Mouse (Mus musculus) kidney, postnatal 14 days (tissue): ENCODE measurements around the gene Ccnq.
"Not testable (repeated sequence)": the region's sequence is repeated elsewhere in the genome, so short reads cannot be mapped to it uniquely, and the experiment has no call there.

Source experiments
- DNase-seq: peaks from one replicate; pipeline ENCODE4 v3.0.0; 2022; ENCODE audit warnings: mixed read lengths

The Ccnq gene

GRCm38 (mm10) chr11:78761086-78761485, 9.6 kb upstream of the Ccnq start:
- DNase-seq: no peak

GRCm38 (mm10) chr11:78755299-78755698, 3.8 kb upstream of the Ccnq start:
- no peak for DNase-seq

GRCm38 (mm10) chr11:78754177-78754576, 2.6 kb upstream of the Ccnq start:
- not testable (repeated sequence) for DNase-seq

- DNase-seq: no peak
Observed at GRCm38 (mm10) chr11:78753183-78753582, 1.7 kb upstream of the Ccnq start.

GRCm38 (mm10) chr11:78751843-78752203, 294 bp upstream of the Ccnq start:
- DNase-seq: no peak

- no peak for DNase-seq
Observed at GRCm38 (mm10) chr11:78746264-78746663, 5.3 kb downstream of the Ccnq start.

GRCm38 (mm10) chr11:78745475-78745874, 6.1 kb downstream of the Ccnq start:
- peak; percentile 51 for DNase-seq

- no peak for DNase-seq
Observed at GRCm38 (mm10) chr11:78742461-78742860, 9.1 kb downstream of the Ccnq start.

- DNase-seq: no peak
Observed at GRCm38 (mm10) chr11:78741958-78742357, 9.6 kb downstream of the Ccnq start.

- DNase-seq: no peak
Observed at GRCm38 (mm10) chr11:78739361-78739760, 12.2 kb downstream of the Ccnq start.

- DNase-seq: no peak
Observed at GRCm38 (mm10) chr11:78736877-78737408, 14.6 kb downstream of the Ccnq start.

- no peak for DNase-seq
Observed at GRCm38 (mm10) chr11:78735168-78735567, 16.4 kb downstream of the Ccnq start.

GRCm38 (mm10) chr11:78732619-78733018, 18.9 kb downstream of the Ccnq start:
- no peak for DNase-seq

- no peak for DNase-seq
Observed at GRCm38 (mm10) chr11:78730902-78731301, 20.6 kb downstream of the Ccnq start.

- DNase-seq: no peak
Observed at GRCm38 (mm10) chr11:78728041-78728440, 23.5 kb downstream of the Ccnq start.

- no peak for DNase-seq
Observed at GRCm38 (mm10) chr11:78726366-78726765, 25.2 kb downstream of the Ccnq start.

- DNase-seq: no peak
Observed at GRCm38 (mm10) chr11:78724792-78725191, 26.7 kb downstream of the Ccnq start.

- DNase-seq: no peak
Observed at GRCm38 (mm10) chr11:78721419-78721818, 30.1 kb downstream of the Ccnq start.

- no peak for DNase-seq
Observed at GRCm38 (mm10) chr11:78717655-78718054, 33.9 kb downstream of the Ccnq start.

- peak; percentile 44 for DNase-seq
Observed at GRCm38 (mm10) chr11:78708642-78709041, 42.9 kb downstream of the Ccnq start.

- DNase-seq: peak; percentile 51
Observed at GRCm38 (mm10) chr11:78706026-78706425, 45.5 kb downstream of the Ccnq start.

GRCm38 (mm10) chr11:78703085-78703484, 48.4 kb downstream of the Ccnq start:
- no peak for DNase-seq

- DNase-seq: no peak
Observed at GRCm38 (mm10) chr11:78702319-78702718, 49.2 kb downstream of the Ccnq start.
